Mouse (Mus musculus) MEL (cell line): ENCODE data around the gene Gemin2. TPM values are rescaled to one million over a fixed set of nuclear protein-coding genes. Genes with fewer than 3 reads are reported as not detected.

Source experiments
- DNase-seq: peaks from one replicate; pipeline ENCODE4 v3.0.0; 2011; ENCODE audit warnings: low read depth, low spot score
- H3K27ac ChIP-seq: 2 replicates; pipeline ENCODE4 v1.5.1; 2012; ENCODE audit warnings: low read depth, mild to moderate bottlenecking, control low read depth, low read length, moderate library complexity; ENCODE audit not compliant: control insufficient read depth
- H3K27me3 ChIP-seq, 2 experiments: fragments of 150-350 bp in 1 of 2; sonication (generic) in 1 of 2; 2 replicates each; pipeline ENCODE4 v1.6.1; 2012; ENCODE audit warnings: low read length in 2 of 2, mild to moderate bottlenecking in 2 of 2, improper control_type of control experiment in 1 of 2, moderate library complexity in 1 of 2; ENCODE audit not compliant: insufficient read depth in 2 of 2, control insufficient read depth in 1 of 2
- H3K36me3 ChIP-seq, 2 experiments: 2 replicates each; pipeline ENCODE4 v1.6.1; 2012 to 2014; ENCODE audit warnings: low read length in 2 of 2, improper control_type of control experiment in 1 of 2, inconsistent platforms in 1 of 2, mild to moderate bottlenecking in 1 of 2; ENCODE audit not compliant: insufficient read depth in 2 of 2, control insufficient read depth in 1 of 2
- H3K4me1 ChIP-seq, 2 experiments: fragments of 150-350 bp in 1 of 2; sonication (generic) in 1 of 2; 2 replicates each; pipeline ENCODE4 v1.6.1; 2012; ENCODE audit warnings: low read length in 2 of 2, improper control_type of control experiment in 1 of 2, mild to moderate bottlenecking in 1 of 2; ENCODE audit not compliant: insufficient read depth in 2 of 2, control insufficient read depth in 1 of 2
- H3K4me3 ChIP-seq, 2 experiments: fragments of 150-350 bp in 1 of 2; sonication (generic) in 1 of 2; 2 replicates each; pipeline ENCODE4 v1.5.1; 2012; ENCODE audit warnings: low read depth in 2 of 2, low read length in 2 of 2, mild to moderate bottlenecking in 2 of 2, moderate library complexity in 2 of 2, control low read depth in 1 of 2, improper control_type of control experiment in 1 of 2; ENCODE audit not compliant: control insufficient read depth in 1 of 2, insufficient read depth in 1 of 2
- H3K79me2 ChIP-seq: 2 replicates; pipeline ENCODE4 v1.6.1; 2012; ENCODE audit warnings: mild to moderate bottlenecking, low read length, moderate library complexity; ENCODE audit not compliant: control insufficient read depth, poor library complexity, insufficient read depth
- H3K9ac ChIP-seq: 2 replicates; pipeline ENCODE4 v1.6.1; 2012; ENCODE audit warnings: low read depth, mild to moderate bottlenecking, control low read depth, low read length, moderate library complexity; ENCODE audit not compliant: control insufficient read depth, poor library complexity, severe bottlenecking
- H3K9me3 ChIP-seq: fragments of 150-350 bp; sonication (generic); replicated peaks from 2 replicates; pipeline ENCODE4 v1.6.1; 2012; ENCODE audit warnings: mild to moderate bottlenecking, low read length, improper control_type of control experiment, moderate library complexity; ENCODE audit not compliant: insufficient read depth
- BHLHE40 ChIP-seq: IDR thresholded peaks from 2 replicates; pipeline ENCODE4 v1.6.1; 2012; ENCODE audit warnings: low read depth, mild to moderate bottlenecking, inconsistent platforms, low read length, improper control_type of control experiment, borderline replicate concordance
- E2F4 ChIP-seq: IDR thresholded peaks from 2 replicates; pipeline ENCODE4 v1.6.1; 2011; ENCODE audit warnings: low read depth, low read length, improper control_type of control experiment, borderline replicate concordance
- ELF1 ChIP-seq: IDR thresholded peaks from 2 replicates; pipeline ENCODE4 v1.6.1; 2014; ENCODE audit warnings: low read depth, mild to moderate bottlenecking, inconsistent platforms, low read length, improper control_type of control experiment, moderate library complexity
- EP300 ChIP-seq, 2 experiments: IDR thresholded peaks; 2 replicates each; pipeline ENCODE4 v1.6.1; 2011; ENCODE audit warnings: improper control_type of control experiment in 2 of 2, low read length in 2 of 2, low read depth in 1 of 2, mild to moderate bottlenecking in 1 of 2
- ETS1 ChIP-seq: IDR thresholded peaks from 2 replicates; pipeline ENCODE4 v1.6.1; 2012; ENCODE audit warnings: low read depth, mild to moderate bottlenecking, inconsistent platforms, low read length, improper control_type of control experiment, moderate library complexity
- GABPA ChIP-seq: IDR thresholded peaks from 2 replicates; pipeline ENCODE4 v1.6.1; 2012; ENCODE audit warnings: low read depth, mild to moderate bottlenecking, inconsistent platforms, low read length, improper control_type of control experiment, moderate library complexity
- GATA1 ChIP-seq: IDR thresholded peaks from 2 replicates; pipeline ENCODE4 v1.6.1; 2011; ENCODE audit warnings: low read depth, low read length, improper control_type of control experiment
- HCFC1 ChIP-seq: IDR thresholded peaks from 2 replicates; pipeline ENCODE4 v1.6.1; 2012; ENCODE audit warnings: low read depth, mild to moderate bottlenecking, inconsistent platforms, low read length, improper control_type of control experiment, moderate library complexity
- KAT2A ChIP-seq: conservative IDR thresholded peaks from 2 replicates; pipeline ENCODE4 v1.6.1; 2012; ENCODE audit warnings: low read depth, low read length, improper control_type of control experiment, inconsistent platforms
- MEF2A ChIP-seq: IDR thresholded peaks from 2 replicates; pipeline ENCODE4 v1.6.1; 2014; ENCODE audit warnings: low read depth, mild to moderate bottlenecking, inconsistent platforms, low read length, improper control_type of control experiment; ENCODE audit not compliant: poor library complexity, insufficient replicate concordance, severe bottlenecking; ENCODE audit errors: extremely low read depth
- MXI1 ChIP-seq: IDR thresholded peaks from 2 replicates; pipeline ENCODE4 v1.6.1; 2011; ENCODE audit warnings: mild to moderate bottlenecking, low read depth, low read length, improper control_type of control experiment
- NELFE ChIP-seq: IDR thresholded peaks from 2 replicates; pipeline ENCODE4 v1.6.1; 2011; ENCODE audit warnings: low read depth, low read length, improper control_type of control experiment
- POLR2A ChIP-seq, 2 experiments: IDR thresholded peaks; 2 replicates each; pipeline ENCODE4 v1.6.1; 2011 to 2012; ENCODE audit warnings: low read length in 2 of 2, mild to moderate bottlenecking in 2 of 2, control low read depth in 1 of 2, improper control_type of control experiment in 1 of 2, low read depth in 1 of 2, moderate library complexity in 1 of 2; ENCODE audit not compliant: control insufficient read depth in 1 of 2, insufficient read depth in 1 of 2, poor library complexity in 1 of 2
- POLR2AphosphoS2 ChIP-seq: IDR thresholded peaks from 2 replicates; pipeline ENCODE4 v1.6.1; 2011; ENCODE audit warnings: low read length, improper control_type of control experiment
- RAD21 ChIP-seq: IDR thresholded peaks from 2 replicates; pipeline ENCODE4 v1.6.1; 2011; ENCODE audit warnings: mild to moderate bottlenecking, low read depth, low read length, improper control_type of control experiment
- RCOR1 ChIP-seq: IDR thresholded peaks from 2 replicates; pipeline ENCODE4 v1.6.1; 2012; ENCODE audit warnings: low read depth, mild to moderate bottlenecking, inconsistent platforms, low read length, improper control_type of control experiment
- TAL1 ChIP-seq: IDR thresholded peaks from 2 replicates; pipeline ENCODE4 v1.6.1; 2012; ENCODE audit warnings: mild to moderate bottlenecking, inconsistent platforms, low read length, moderate library complexity, mixed read lengths
- TBP ChIP-seq: IDR thresholded peaks from 2 replicates; pipeline ENCODE4 v1.8.0; 2011; ENCODE audit warnings: low read depth, low read length, improper control_type of control experiment
- TCF12 ChIP-seq: IDR thresholded peaks from 2 replicates; pipeline ENCODE4 v1.6.1; 2014; ENCODE audit warnings: low read depth, mild to moderate bottlenecking, inconsistent platforms, low read length, improper control_type of control experiment, moderate library complexity
- ZMIZ1 ChIP-seq: IDR thresholded peaks from 2 replicates; pipeline ENCODE4 v1.6.1; 2012; ENCODE audit warnings: low read depth, mild to moderate bottlenecking, inconsistent platforms, low read length, improper control_type of control experiment, moderate library complexity
- polyA plus RNA-seq, 2 experiments: library from polyadenylated mRNA; stranded (reverse) in 1 of 2; unstranded in 1 of 2; fragments of >175 nt in 1 of 2; fragments of >200 nt in 1 of 2; gene quantifications; 2 replicates each; pipeline versions ENCODE4 v1.2.1 to v1.2.4; 2012; ENCODE audit warnings: low replicate concordance in 2 of 2, low read depth in 1 of 2; ENCODE audit not compliant: insufficient read length in 2 of 2, insufficient read depth in 1 of 2, missing spikeins in 1 of 2
- total RNA-seq: library from RNA; depleted of rRNA; stranded (reverse); fragments of 300-350 nt; gene quantifications from 2 replicates; pipeline ENCODE4 v1.2.3, GENCODE M21; 2012

The Gemin2 gene
- total and polyA plus RNA-seq, 3 experiments, result 17.7 to 19.5 TPM; not detected in 1

GRCm38 (mm10) chr12:59060993-59061595 lies 47.9 kb downstream of the Gemin2 start, which contains the start of gene Trappc6b:
Gene Trappc6b (minus strand): TSS chr12:59061472.
- H3K9ac ChIP-seq, result peak within 1 kb of the TSS; percentile 80
- peak within 1 kb of the TSS; percentile 80 for H3K27ac ChIP-seq
- TF ChIP-seq ZMIZ1 (peak; percentile 69; the same call in 1 of the 2 replicates), POLR2AphosphoS2 (peak; percentile 65; the same call in 1 of the 2 replicates), MXI1 (peak; percentile 31; the same call in 1 of the 2 replicates), TCF12 (peak; percentile 62), EP300 (IDR thresholded peaks at IDR 0.05; ENCODE audit: low read depth in 1 of 2, low read length in 2 of 2) (peak in 1 of 2 experiments; percentile 26; a peak in 1 of 4 replicates), POLR2A (IDR thresholded peaks at IDR 0.05; ENCODE audit: control insufficient read depth in 1 of 2, insufficient read depth in 1 of 2, low read depth in 1 of 2, low read length in 2 of 2, poor library complexity in 1 of 2) (peak; percentile 89 to 92), TBP (peak; percentile 50; the same call in 1 of the 2 replicates), HCFC1 (peak; percentile 76), E2F4 (peak; percentile 39; the same call in 1 of the 2 replicates), ELF1 (peak; percentile 71), NELFE (peak; percentile 82), KAT2A (no peak), MEF2A (no peak), GABPA (no peak)
- H3K36me3 ChIP-seq, result peaks cover 0 to 43% of the 10 kb centered on the region in 2 experiments; a peak in 3 of 4 replicates
- no peaks in the 10 kb centered on the region for H3K9me3 ChIP-seq
- H3K79me2 ChIP-seq, result peaks cover 33% of the 10 kb centered on the region
- H3K27me3 ChIP-seq, result no peaks in the 10 kb centered on the region
- peaks cover 10 to 29% of the 10 kb centered on the region in 2 experiments for H3K4me1 ChIP-seq
- DNase-seq, result peak; percentile 88
- H3K4me3 ChIP-seq, result peak within 1 kb of the TSS; percentile 84 to 94

- TF ChIP-seq MXI1, result peak; percentile 71
- 0 out of 2 replicates have a peak, but pooled peaks have one; percentile 19 for TF ChIP-seq TBP
- peak; percentile 70 to 79 for TF ChIP-seq EP300 (IDR thresholded peaks at IDR 0.05; ENCODE audit: low read depth in 1 of 2, low read length in 2 of 2)
- peak; percentile 57 for TF ChIP-seq TAL1
- TF ChIP-seq TCF12, result peak; percentile 84
- no peak for TF ChIP-seq RAD21
- peak; percentile 41; the same call in 1 of the 2 replicates for TF ChIP-seq RCOR1
- TF ChIP-seq BHLHE40, result peak; percentile 73; the same call in 1 of the 2 replicates
- TF ChIP-seq GATA1, result peak; percentile 89
- TF ChIP-seq ETS1, result peak; percentile 73
- TF ChIP-seq ZMIZ1, result no peak
- no peak for TF ChIP-seq NELFE
- Histone ChIP-seq H3K27me3 (no peaks in the 10 kb centered on the region), H3K36me3 (peaks cover 17 to 28% of the 10 kb centered on the region in 2 experiments), H3K4me1 (peaks cover 3 to 15% of the 10 kb centered on the region in 2 experiments; a peak in 3 of 4 replicates), H3K9me3 (no peaks in the 10 kb centered on the region), H3K27ac (peak overlapping the region; percentile 69), H3K4me3 (peak overlapping the region; percentile 35 to 64), H3K79me2 (peaks cover 37% of the 10 kb centered on the region), H3K9ac (peak overlapping the region; percentile 59)
- peak; percentile 65 for DNase-seq
Observed at GRCm38 (mm10) chr12:59064837-59065236, 51.6 kb downstream of the Gemin2 start.
